Mouse (Mus musculus) 3T3-L1 (cell line): Measurements from ENCODE around the gene Eef1akmt3.

ENCODE experiments used
- DNase-seq: peaks from one replicate; pipeline ENCODE4 v3.0.0-alpha.2; 2015; ENCODE audit warnings: low read depth, low spot score

Eef1akmt3 gene

DNA sequence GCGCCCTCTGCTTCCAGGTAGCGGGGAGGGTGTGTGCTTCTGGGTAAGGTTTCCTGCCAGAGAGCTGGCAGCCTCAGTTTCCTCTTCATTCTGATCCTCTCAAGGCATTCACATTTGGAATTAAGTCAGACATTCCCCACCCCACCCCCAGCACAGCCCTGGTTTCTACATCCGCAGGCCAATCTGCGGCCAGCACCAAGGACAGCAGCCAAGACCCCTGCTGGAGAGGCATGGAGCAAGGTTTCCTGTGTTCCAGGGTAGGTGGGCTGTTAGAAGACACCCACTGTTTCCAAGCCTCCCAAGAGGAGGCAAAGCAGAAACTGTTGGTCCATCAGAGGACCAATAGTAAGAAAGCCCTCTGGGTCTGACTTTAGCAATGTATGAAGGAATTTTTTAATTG, 13.3 kb upstream of the Eef1akmt3 start:
- no peak for DNase-seq

DNA sequence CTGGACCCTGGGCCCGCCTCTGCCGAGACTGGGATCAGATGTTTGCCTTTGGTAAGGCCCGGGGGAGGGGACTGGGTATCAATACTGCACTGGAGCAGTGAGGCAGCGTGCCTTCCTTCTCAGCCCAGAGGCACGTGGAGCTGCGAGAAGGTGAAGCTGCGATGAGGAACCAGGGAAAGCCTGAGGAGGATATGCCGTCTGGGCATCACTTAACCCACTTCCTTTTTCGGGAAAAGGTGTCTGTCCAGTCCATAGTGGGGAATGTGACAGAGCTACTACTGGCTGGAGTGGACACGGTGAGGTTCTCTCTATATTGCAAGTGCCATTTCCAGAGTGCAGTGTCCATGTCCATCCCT, 8.8 kb upstream of the Eef1akmt3 start:
- DNase-seq = no peak

DNA sequence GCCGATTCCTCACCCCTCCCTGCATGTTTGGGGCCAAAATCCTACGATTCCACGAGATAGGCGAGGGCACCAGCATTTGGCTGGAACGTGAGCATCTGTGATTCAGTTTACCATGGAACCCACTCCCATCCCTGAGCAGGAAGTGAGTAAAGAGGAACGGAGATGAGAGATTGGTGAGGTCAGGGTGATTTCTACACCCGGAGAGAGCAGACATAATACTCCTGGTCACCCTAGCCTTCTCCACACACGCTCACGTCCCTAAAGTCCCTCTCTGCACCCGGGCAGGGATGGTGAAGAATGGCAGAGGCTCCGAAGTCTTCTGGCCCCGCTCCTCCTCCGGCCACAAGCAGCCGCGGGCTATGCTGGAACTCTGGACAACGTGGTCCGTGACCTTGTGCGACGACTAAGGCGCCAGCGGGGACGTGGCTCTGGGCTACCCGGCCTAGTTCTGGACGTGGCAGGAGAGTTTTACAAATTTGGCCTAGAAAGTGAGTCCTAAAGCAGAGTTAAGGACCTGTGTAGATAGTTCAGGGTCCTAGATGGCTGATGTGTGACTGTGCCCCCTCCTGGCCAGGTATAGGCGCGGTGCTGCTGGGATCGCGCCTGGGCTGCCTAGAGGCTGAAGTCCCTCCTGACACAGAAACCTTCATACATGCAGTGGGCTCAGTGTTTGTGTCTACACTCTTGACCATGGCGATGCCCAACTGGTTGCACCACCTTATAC, 8.2 kb upstream of the Eef1akmt3 start:
- no peak for DNase-seq

DNA sequence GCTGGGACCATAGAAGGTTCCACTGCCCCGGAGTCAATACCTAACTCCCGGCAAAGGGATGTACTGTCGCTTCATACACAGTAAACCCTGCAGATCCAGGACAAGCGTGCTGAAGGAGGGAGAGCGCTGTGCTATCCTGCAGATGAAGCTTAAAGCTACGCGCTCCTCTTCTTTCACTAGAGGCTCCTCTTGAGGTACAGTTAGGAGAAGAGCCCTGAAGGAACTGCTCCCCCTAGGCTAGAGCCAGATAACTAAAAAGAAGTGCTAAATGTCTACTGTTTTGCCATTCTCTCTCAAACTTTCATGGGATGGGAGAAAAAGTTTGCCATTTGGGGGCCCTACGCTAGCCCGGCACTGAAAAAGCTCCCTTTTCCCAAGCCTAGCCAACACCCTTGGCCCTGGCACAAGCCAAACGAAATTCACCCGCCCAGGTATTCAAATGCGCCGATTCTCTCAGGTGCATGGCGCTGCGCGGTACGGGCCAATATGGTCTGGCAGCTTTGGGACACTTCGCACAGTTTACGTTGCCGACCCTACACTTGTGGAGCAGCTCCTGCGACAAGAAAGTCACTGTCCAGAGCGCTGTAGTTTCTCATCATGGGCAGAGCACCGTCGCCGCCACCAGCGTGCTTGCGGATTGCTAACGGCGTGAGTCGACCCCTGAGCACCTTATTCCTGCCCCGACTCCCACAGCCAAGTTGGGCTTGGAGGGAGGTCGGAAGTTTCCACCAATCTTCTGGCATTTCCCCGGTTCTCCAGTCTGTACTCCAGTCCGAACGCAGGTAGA, 7.5 kb upstream of the Eef1akmt3 start:
- no peak for DNase-seq

DNA sequence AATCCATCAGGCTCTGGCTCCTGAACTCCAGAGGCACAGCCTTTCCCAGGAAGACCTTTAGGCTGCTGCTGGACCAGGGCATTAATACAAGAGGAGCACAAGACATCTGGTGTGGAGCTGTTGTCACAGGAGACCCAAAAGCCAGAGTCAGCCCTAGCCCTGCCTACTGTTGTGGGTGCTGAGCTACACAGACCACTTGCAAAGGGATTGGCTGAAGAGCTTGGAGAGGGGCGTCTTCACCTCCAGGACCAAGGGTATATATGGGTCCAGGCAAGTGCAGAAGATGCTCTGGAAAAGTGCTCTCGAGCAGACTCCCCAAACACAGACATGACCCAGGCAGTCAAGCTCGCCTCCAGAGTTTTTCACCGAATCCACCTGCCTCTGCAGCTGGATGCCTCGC, 6.6 kb upstream of the Eef1akmt3 start, which contains the start of gene Cyp27b1:
Gene Cyp27b1 (plus strand): TSS at position 297 of the 400 bp plus-strand sequence.
- DNase-seq = no peak

DNA sequence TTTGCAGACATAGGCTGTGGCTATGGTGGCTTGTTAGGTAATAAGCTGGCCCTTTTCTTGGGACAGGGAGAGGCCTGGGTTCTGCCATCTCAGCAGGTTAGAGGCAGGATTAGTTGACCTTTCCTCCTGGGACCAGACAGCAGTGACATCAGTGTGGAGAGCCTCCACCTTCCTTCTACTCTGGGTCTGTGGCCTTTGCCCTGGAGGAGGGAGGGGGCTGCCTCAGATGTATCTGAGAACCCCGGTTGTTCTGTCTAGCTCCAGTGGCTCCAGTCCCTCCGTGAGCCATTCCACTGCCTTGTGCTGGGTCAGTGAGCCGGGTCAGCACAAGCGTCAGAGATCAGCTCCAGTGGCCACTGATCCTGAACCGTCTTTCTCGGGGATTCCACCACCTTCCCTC, 1.9 kb upstream of the Eef1akmt3 start:
- no peak for DNase-seq

DNA sequence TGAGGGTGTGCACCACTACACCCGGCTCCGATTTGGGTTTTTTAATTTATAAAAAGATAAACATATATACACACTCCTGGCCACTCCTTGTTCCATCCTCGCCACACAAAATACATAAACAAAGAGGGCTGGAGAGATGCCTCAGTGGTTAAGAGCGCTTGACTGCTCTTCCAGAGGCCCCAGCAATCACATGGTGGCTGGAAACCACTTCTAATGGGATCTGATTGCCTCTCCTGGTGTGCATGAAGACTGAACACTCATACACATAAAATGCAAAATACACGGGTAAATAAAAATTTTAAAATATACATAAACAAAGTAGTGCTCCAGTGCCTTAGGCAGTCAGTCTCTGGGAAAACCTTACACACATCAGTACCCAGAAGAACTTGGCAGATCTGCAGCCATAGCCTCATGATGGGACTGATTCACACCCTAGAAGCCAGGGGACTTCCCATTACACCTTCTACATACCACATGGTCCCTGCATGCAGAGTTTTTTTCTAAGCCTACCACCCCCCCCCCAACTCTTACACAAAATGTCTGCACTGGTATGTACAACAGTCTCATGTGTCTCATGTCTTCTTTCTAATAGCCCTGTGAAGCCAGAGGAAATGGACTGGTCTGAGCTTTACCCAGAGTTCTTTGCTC, 1.3 kb upstream of the Eef1akmt3 start:
- peak; percentile 68 for DNase-seq

DNA sequence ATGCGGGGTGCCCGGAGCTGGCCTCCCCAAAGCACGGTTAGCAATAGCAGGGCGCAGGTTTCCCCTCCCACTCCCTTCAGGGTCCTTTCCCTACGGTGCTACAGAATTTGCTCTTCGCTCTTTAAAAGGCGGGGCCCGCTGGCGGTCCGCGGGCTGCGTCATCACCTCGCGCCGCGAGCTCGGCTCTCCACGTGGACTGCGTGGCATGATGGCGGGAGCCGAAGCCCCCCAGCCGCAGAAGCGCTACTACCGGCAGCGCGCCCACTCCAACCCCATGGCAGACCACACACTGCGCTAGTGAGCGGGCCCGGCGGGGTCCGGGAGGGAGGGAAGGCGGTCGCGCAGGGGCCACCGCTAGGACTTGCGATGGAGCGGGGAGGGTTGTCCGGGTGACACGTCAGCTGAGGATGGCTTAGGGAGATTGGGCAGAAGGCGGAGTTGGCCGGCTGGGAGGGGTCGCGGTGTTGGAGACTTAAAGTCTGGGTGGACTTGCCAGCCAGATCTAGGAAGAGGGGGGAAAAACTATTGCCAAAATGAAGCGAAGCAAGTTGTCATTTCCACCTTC, 543 bp upstream of the Eef1akmt3 start:
- DNase-seq = peak; percentile 84

DNA sequence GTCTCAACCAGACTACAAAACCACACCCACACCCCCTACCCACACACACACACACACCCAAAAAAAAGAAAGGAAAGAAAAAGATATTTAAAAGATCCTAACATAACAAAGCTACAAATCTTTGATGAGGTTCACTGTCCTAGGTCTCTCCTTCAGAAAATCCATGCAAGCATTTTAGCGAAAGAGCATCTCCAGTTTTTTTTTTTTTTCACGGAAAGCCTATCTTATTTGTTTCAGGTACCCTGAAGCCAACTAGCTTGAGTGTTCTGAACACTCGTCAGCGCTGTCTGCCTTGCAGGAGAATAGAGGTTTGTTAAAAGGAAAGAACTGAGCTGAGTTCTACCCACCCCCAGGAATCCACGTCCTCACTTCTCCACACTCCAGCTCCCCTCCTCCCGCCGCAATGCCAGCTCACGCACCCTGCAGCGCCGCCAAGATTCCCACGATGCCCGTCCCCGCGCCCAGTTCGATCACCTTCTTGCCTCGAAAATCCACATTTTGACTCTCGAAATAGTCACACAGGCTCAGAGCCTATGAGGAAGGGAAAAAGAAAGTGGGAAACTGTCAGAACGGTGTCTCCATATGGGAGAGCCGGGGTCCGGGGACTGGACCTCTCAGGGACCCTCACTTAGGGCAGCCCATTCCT, 621 bp downstream of the Eef1akmt3 start:
- DNase-seq = peak; percentile 41

DNA sequence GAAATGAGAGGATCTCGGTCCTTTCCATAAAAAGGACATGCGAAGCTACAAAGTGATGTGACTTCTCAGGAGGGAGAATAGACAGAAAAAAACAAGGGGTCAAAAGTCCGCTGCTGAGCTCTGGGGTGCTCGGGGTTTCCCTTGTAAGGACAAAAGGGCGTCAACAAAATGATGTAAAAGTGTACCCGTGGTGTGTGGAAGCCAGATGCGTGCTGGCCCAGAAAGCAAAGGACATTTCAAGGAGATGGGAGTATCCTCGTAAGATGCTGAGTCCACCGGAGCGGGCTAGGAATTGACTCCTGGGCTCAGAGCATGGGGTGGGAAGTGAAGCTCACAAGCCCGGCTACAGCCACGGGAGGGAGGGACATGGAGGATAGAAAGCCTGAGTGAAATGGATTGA, 3.7 kb downstream of the Eef1akmt3 start:
- DNase-seq = no peak

DNA sequence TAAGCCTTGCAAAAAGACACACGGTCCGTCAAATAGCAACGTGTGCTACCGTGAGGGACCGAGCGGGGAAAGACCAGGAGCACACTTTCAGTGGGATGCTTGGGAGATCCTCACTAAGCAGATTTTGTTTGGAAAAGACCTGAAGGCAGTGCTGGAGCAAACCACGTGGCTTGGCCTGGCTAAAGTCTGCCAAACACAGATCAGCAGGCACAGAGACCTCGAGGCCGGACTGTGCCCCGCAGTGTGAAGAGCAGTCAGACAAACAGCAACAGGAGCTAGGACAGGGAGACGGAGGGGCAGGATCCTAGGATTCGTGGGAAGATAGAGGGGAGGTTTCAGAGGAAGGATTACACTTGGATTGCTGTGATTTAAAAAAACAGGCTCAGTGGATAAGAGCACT, 5.0 kb downstream of the Eef1akmt3 start:
- no peak for DNase-seq

DNA sequence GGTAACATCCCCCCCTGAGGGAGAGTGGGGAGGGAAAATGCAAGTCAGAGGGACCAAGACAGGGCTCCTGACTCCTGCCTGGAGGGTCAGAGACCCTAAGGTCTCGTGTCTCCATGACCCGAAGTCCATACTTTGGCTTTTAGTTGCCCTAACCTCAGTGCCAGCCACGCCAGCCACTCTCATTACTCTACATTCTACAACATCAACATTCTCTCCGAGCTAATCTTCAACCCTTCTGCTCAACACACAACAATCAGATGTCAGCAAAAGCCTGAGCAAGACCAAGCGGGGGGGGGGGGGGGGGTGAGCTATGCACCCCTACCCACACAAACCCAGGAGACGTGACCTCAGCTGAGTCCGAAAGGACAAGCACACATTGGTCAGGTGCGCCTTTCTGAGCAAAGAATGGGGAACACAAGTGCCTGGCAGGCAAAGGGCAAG, 8.0 kb downstream of the Eef1akmt3 start:
- DNase-seq = no peak

DNA sequence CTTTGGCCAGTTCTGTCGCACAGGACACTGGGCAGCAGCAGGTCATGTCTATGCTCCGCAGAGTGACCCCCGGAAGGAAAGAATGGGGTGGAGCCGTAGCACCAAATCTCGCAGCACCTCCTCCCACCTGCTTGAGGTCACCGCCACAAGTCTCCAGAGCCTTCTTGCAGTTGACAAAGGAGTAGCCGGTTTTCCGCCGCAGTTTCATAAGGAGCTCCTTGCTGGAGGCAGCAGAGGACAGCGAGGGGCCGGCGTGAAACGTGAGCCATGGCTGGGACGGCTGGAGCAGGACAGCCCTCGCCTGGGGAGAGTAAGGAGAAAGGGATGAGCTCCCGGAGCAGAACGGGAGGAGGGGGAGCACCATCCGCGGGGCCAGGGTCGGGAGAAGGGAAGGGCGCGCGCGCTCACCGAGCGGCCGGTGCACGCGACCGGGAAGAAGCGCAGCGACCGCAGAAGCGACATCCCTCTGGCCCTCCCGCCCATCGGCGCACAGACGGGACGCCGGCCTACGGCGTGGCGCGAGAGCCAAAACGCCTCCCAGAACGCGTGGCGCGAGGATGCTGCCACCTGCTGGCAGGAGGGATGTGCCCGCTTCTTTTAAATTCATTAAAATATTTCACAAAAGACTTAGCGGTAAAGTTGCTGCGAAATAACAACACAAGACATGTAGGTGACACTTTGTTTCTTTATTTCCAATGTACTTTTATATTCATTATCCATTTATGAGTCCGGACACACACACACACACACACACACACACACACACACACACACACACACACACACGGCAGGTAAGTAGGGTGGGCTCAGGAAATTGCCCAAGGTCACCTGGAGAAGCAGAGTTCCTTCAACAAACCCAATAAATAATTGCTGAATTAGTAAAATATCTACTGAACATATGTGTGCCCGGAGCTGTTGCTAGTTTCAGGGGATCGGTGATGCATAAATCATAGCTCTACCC, 10.7 kb downstream of the Eef1akmt3 start, which contains the start of gene Tsfm:
Gene Tsfm (minus strand): TSS at position 505 of the 961 bp plus-strand sequence.
- peak; percentile 87 for DNase-seq

DNA sequence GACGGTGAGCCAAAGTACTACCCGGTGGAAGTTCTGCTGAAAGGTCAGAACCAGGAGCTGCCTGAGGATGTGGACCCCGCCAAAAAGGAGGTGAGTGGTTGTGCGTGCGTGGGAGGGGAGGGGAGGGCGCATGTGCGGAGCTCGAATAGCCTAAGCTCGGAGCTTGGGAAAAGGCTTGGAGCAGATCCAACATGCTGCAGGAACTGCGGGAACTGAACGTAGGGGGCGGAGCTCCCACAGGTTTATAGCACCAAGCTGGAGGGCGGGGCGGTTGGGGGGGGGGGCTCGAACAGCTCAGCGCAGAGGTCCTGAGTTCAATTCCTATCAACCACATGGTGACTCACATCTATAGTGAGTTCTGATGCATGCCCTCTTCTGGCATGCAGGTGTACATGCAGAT, 22.9 kb downstream of the Eef1akmt3 start:
- DNase-seq = no peak

DNA sequence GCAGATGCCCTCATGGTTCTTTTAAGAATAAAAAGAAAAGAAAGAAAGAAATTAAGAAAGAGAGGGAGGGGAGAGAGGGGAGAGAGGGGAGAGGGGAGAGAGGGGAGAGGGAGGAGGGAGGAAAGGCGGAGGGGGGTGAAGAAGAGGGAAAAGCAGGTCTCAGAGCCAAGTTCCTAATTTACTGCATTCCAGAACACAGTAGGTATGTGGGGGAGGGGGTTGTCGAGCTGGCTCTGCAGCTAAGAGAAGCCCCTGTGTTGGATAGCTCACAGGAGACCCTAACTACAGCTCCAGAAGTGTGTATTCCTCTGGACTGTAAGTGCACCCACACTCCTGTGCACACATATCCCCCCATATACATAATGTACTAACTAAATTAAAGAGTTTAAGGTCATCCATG, 24.2 kb downstream of the Eef1akmt3 start:
- DNase-seq = no peak

DNA sequence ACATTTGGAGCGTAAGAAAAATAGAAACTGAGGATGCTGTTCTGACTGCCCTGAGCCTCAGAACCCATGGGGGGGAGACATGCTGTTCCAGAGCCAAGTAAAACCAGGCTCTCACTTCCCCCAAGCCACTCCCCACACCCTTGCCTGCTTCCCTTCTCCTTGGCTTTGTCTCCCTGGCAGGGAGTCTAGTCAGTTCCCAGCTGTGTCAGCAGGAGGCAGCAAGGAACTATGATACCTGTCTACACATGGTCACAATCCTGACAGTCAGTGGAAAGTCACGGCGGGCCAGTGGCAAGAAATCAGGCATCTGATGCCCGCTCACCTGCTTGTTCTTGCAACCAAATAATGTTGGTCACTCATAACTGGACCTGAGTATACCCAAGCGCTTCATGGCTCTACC, 24.8 kb downstream of the Eef1akmt3 start:
- peak; percentile 37 for DNase-seq

DNA sequence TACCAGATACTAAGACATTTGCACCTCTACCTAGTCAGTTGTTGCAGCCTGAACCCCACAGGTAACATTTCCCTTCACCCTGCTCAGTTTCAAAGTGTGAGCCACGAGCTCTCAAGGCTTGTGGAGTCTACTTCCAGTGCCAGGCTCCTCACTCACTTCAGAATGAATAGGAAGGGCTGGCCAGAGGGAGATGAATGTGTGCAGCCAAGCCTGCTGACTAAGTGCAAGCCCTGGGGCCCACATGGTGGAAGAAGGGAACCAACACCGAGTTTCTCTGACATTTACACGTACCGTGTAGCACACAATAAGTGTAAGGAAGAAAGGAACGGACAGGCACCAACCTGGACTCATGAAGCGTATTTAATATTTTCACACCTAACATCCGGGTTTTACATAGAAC, 37.5 kb downstream of the Eef1akmt3 start:
- no peak for DNase-seq

DNA sequence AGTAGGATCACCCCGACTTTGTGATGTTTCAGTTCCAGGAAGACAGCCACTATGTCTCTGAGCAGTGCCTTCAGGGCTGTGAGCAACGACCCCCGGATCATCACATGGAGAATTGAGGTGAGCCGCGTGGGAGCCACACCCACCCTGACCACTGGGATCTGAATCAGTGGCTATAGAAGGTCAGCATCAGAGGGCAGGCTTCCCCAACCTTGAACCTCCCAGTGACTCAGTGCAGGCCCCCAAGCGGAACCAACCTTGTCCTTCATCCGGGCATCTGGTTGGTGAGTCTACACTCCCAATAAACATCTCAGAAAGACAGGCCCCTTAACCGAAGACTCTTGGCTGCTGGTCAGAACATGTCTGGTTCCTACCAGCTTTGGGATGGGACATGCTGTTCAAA, 38.0 kb downstream of the Eef1akmt3 start:
- no peak for DNase-seq

DNA sequence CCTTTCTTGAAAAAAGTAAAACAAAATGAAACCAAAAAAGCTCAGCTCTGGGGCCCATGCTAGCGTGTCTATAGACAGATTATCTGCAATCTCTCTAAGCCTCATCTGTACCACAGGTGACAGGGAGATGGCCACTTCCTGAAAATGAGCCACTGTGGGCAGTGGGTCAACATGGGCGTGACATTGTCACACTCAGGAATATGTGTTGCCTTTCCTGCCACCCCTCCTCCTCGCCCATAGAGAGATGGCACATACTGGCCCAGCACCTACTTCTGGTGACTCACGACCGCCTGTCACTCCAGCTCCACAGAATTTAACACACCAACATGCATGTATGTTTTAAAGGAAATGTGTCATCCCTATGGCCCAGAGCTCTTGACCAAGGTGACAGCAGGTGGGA, 38.5 kb downstream of the Eef1akmt3 start:
- no peak for DNase-seq

DNA sequence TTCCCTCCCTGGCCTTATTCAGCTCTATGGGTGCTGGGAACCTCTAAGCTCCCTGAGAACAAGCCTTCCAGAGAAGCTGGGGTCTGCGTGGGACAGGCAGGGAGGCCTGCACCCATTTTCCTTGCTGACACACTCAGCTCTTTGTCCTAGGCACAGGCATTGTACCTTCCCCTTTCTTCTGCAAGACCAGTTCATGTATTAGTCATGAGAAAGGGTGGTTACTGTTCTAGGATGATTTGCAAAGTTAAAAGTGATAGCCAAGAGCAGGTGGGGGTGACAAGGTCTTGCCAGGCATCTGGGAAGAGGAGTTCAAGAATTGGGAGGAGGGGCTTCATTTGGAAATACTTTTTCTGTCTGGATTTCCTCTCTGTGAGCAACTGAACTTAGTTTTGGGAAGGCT, 39.3 kb downstream of the Eef1akmt3 start:
- DNase-seq = no peak

DNA sequence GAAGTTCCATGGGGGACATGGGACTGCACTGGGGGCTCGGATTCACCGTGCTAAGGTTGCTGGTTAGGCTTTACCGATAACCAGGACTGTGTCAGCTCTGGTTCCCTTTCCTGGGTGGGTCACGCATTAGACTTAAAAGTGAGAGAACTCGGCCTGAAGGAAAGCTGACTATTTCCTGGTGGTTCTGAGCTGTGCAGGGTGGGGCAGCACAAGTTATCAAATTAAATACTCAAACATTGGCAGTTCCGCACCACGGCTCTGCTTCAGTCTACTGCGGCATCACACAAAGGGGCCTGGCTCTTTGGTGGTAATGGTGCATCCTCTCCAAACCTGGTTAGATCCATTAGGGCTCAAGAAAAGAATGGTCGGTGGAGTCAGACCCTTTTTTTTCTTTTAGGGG, 40.0 kb downstream of the Eef1akmt3 start:
- DNase-seq = no peak
